Mouse (Mus musculus) testis, postnatal 10 days (tissue): Measurements from ENCODE around the gene Mfsd5.

Source experiments
- DNase-seq: peaks from one replicate; pipeline ENCODE4 v3.0.0; 2021; ENCODE audit warnings: low spot score

The Mfsd5 gene

DNA sequence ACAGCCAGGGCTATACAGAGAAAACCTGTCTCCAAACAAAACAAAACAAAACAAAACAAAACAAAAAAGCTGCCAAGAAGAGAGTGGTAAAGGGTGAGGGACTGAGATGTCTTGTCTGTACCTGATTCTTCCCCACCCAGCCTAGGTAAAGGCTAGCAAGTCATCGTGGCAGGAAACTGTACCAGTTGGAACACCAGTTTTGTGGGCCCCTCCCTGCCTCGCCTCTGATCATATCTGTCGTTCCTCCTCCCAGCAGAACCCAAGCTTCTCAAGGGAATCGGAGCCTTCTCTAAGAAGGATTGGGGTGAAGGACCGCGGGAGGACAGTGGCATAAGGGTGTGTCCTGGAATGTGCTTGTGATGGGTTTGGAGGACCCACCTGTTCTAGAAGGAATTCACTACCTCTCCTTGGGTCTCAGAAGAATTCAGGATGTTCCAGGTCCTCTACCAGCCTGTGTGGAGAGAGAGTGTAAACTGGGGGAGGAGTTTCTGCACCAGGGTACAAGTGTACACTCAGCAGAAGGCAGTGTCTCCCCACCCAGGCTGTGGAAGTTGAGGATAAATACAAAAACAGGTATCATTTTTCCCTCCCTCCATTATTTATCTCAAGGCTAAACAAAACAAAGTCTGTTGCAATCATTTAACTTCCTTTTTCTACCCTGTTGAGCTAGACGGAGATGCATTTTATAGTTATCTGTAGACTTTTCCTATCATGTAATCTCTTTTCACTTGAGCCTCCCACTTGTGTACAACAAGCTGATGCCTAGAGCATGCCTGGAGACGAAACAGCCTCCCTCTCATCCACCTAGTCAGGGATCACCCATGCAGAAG is 3.4 kb downstream of the Mfsd5 start:
- no peak for DNase-seq

DNA sequence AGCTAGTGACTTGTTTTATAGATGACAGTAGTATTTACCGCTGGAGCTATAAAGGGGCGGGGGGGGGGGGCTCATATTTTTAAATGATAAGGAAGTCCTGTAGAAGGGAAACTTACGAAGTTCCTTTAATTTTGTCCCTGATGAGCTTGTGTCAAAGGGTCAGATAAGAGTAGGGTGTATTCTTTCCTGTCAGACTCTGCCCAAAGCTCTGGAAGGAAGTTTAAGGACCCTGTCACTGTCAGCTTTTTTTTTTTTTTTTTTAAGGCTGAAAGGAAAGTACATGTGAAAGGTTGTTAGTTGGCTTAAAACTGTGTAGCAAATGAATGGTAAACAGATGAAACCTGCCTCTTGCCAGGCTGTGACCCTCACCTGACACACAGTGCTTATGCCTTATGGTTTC is 4.4 kb downstream of the Mfsd5 start:
- DNase-seq, result no peak

DNA sequence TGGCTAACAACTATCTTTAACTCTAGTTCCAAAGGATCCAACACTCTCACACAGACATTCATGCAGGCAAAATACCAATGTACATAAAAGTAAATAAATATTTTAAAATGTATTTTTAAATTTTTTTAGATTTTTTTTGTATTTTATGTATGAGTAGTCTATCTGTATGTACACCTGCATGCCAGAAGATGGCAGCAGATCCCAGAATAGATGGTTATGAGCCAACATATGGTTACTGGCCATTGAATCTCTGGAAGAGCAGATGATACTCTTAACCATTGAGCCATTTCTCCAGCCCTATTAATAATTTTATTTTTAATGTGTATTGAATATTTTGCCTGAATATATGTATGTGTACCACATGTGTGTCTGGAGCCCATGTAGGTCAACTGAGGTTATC is 8.1 kb downstream of the Mfsd5 start:
- no peak for DNase-seq

DNA sequence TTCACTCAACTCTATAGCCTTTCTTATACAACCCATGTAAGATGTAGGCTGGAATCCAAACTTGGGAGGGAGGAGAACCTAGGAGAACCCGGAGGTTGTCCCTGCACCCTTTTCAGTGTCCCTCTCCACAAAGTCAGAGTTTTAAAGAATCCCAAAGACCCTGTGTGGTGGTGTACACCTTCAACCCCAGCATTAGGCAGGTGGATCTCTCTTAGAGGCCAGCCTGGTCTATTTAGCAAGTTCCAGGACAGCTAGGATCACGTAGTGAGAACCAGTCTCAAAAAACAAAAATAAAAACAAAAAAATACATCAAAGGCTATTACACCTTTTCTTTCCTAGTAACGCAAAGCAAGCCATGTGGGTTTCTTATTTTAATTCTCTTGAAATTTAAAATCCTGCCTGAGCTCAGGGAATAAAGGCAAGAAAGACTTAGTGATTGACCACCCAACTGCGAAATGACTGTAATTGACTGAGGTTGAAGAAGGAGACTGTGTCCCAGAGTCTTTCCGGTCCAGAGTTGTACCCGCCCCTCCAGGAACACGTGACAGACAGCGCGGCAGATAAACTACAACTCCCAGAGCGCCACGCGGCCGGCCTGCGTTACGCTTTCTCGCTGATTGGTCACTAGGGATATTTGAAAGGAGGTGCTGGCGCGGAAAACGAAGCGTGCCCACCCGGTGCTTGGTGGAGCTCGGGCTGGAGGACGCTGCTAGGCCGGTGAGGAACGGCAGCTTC is 16.5 kb downstream of the Mfsd5 start, which contains the start of gene Espl1:
Gene Espl1, plus strand, starts transcription at position 634 of the 735 bp plus-strand sequence.
- DNase-seq, result peak; percentile 96

DNA sequence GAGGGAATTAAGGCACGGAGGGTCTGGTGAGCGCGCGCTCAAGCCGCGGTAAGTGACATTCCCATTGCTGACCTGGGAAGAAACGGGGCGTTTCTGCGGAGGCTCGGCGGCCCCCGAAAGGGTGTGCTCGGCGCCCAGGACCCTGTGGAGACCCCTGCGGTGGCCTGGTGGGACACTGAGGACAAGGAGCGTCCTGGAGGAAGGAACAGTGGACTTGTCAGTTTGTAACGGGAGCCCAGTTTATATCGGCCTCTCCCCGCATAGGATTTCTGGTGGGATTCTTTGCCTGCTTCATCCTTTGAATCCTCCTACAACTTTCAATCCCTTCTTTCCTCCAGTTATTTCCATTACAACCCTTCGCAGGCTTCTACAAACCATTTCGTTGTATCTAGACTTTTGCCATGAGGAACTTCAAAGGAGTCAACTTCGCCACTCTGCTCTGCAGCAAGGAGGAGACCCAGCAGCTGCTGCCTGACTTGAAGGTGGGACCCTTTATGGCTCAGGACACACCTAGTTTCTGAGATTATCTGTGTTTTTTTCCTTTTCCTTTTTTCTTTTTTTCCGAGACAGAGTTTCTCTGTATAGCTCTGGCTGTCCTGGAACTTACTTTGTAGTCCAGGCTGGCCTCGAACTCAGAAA is 17.2 kb downstream of the Mfsd5 start:
- DNase-seq, result no peak

DNA sequence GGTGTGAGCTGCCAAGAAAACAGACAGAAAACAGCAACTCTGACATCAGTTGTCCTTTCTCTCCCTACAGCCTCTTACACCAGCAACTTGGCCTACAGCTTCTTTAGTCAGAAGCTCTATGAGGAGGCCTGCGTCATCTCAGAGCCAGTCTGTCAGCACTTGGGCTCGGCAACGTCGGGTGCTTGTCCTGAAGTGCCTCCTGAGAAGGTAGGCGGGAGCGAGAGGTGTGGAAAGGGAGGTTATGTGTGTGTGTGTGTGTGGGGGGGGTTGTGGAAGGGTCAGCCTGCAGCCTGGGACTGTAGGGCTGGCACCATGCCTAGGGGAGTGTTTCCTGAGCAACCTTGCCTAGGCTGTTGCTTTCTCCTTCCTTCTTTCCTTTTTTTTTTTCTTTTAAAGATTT is 23.3 kb downstream of the Mfsd5 start:
- no peak for DNase-seq

DNA sequence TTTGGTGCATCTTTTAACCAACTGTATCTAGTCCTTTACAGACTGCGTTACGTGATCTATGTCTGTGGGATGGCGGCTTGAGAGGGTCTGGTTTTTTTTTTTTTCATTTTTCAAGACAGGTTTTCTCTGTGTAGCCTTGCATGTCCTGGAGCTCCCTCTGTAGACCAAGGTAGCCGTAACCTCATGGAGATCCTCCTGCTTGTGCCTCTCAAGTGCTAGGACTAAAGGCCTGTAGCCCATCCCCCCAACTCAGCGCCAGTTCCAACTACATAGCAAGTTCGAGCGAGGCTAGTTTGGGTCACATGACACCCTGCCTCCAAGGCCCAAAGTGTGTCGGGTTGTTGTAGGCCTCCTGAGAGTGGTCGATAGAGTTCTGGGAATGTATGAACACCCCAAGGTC is 29.5 kb downstream of the Mfsd5 start:
- no peak for DNase-seq

DNA sequence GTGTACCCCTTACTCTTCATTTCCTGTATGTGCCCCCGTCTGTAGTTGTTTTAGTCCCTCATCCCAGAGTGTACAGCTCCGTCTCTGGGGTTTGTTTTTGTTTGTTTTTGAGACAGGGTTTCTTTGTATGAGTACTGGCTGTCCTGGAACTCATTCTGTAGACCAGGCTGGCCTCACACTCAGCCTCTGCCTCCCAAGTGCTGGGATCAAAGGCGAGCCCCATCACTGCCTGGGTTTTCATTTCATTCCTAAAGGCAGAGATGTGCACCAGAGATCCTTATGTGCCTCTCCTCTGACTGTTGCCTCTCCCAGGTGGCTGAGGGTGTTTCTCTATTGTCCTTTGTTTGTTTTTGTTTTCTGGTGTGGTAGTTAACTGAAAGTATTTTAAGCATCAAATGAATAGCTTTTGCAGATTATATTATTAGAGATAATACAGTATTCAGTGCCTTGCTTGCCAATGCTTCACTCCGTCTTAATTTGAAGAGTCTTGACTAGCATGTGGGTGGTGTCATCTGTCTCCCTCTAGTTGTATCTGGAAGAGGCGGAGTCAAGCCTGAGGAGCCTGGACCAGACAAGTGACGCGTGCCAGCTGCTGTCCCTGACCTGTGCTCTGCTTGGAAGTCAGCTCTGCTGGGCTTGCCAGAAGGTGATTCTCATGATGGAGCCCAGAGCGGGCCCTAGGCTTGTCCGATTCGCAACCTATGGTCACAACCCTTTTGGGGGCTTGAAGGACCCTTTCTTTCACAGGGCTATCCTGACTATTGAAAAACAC is 31.0 kb downstream of the Mfsd5 start:
- DNase-seq, result peak; percentile 80

DNA sequence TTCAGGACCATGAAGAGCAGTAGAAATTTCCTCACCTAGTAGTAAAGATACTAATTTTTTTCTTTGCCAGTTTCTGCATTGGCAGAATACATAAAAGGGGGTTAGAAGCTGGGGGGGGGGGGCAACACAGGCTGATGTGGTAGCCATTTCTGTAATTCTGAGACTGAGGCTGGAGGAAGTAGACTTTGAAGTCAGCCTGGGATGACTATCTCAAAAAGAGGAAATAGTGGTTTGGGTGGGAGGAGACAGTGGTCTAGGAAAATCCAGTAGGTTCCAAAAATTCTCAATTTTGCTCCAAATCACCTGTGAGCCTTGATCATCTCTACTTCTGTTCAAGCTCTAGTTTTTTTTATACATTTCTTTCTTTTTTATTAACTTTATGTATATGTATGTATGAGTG is 32.2 kb downstream of the Mfsd5 start:
- DNase-seq, result no peak

DNA sequence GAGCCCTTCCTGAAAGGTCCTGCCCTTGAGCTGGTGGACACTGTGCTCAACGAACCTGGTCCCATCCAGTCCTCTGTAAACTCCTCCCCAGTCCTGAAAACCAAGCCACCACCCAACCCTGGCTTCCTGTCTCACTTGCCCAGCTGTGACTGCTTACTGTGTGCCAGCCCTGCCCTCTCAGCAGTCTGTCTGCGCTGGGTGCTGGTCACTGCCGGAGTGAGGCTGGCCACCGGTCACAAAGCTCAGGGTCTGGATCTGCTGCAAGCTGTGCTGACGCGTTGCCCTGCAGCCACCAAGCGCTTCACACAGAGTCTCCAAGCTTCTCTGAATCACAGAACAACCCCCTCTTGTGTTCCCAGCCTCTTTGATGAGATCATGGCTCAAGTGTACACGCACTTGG is 36.0 kb downstream of the Mfsd5 start:
- DNase-seq, result no peak

DNA sequence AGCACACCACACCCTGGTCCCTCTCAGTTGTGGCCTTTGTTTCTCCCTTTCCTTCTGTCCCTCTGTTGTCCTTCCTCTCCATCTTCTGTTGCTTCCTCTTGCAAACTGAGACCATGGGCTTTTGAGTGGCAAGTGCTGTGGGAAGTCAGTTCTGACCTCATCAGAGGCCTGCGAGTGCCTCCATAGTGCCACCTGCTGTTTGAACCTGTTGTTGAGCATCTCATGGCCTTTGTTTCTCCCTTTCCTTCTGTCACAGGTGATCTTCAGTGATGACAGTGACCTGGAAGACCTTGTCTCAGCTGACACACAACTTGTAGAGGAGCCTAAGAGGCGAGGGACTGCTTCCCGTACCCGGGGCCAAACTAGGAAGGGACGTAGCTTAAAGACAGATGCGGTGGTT is 37.0 kb downstream of the Mfsd5 start:
- peak; percentile 71 for DNase-seq

DNA sequence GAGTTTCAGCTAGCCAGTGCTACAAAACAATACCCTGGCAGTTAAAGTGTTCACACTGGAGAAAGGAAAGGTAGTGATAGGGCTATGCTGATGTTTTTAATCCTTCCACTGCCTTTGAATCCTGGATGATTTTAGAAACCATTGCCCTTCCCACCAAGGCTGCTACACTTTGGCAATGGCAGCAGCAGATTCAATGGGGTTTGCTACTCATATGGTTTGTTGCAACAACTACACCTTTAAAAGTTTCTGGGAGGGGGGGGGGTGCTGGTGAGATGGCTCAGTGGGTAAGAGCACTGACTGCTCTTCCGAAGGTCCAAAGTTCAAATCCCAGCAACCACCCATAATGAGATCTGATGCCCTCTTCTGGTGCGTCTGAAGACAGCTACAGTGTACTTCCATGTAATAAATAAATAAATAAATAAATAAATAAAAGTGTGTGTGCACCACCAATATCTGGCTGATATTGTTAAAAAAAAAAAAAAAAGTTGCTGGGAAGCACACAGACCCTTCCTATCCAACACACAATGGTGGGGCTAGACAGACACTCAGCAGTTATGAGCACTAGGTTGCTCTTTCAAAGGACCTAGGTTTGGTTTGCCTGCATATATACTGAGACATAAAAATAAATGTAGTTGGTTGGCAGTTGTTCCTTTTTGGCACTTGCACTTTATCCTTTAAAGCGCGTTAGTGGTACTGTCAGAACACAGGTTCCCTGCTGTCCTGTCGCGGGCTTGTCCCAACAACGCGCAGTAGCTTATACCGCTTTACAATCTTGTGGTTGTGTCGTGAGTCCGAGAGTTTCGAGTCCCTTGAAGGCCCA is 45.6 kb downstream of the Mfsd5 start:
- DNase-seq, result no peak

DNA sequence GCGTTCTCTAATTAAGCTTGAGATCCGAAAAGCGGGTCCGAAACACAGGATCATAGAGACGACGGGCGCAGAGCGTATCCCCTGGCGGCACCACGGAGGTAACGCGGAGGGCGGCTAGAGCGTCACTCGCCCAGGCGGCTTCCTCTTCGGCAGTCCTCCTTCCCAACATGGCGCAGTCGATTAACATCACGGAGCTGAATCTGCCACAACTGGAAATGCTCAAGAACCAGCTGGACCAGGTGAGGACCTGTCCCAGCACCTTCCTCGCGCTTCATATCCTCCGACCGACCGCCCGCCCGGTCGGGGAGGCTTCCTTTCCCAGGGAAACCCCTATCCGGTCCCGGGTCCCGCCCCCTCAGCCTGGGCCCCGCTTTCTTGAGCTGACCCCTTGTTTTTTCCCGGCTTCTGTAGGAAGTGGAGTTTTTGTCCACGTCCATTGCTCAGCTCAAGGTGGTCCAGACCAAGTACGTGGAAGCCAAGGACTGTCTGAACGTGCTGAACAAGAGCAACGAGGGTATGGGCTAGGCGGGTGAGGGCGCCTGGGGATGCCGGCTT is 46.8 kb downstream of the Mfsd5 start, which contains the start of gene Pfdn5:
Gene Pfdn5, plus strand, starts transcription at position 95 of the 555 bp plus-strand sequence.
- DNase-seq, result peak; percentile 89

DNA sequence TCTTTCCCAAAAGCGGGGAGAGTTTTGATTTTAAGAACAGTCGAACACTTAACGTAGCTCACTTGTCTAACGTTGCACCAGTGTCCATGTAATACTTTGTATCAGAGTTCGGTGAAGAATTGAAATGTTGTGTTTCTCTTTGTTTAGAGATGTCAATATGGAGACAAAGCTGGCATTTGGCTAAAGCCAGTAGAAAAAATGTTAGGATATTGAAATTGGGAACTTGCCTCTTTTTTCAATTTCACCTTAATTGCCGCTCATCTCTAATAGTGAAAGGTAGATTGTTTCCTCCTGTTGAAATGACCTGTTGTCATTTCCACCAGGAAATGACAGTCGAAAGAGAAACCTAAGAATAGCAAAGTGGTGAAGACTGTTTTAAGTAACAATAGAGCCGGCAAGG is 47.6 kb downstream of the Mfsd5 start:
- DNase-seq, result no peak
